Mouse (Mus musculus) CH12.LX (cell line): ENCODE data around the gene Arhgef28. TPM values are rescaled to one million over a fixed set of nuclear protein-coding genes. Genes with fewer than 3 reads are reported as not detected.

ENCODE experiments used
- DNase-seq: peaks from one replicate; pipeline ENCODE4 v3.0.0-alpha.2; 2013; ENCODE audit errors: extremely low read depth
- H3K27ac ChIP-seq: 2 replicates; pipeline ENCODE4 v1.5.1; 2012; ENCODE audit warnings: low read depth, mild to moderate bottlenecking, control low read depth, moderate library complexity; ENCODE audit not compliant: insufficient read depth
- H3K27me3 ChIP-seq: replicated peaks from 2 replicates; pipeline ENCODE3; 2012; ENCODE audit warnings: inconsistent platforms
- H3K36me3 ChIP-seq, 2 experiments: replicated peaks in 1 of 2; 2 replicates each; pipeline versions ENCODE3 to v1.6.1; 2012; ENCODE audit warnings: inconsistent platforms in 1 of 2, low read length in 1 of 2, mild to moderate bottlenecking in 1 of 2, mixed read lengths in 1 of 2, moderate library complexity in 1 of 2; ENCODE audit not compliant: control insufficient read depth in 1 of 2, insufficient read depth in 1 of 2
- H3K4me1 ChIP-seq, 2 experiments: 2 replicates each; pipeline ENCODE4 v1.6.1; 2012; ENCODE audit warnings: inconsistent platforms in 1 of 2, moderate library complexity in 1 of 2; ENCODE audit not compliant: insufficient read depth in 2 of 2, control insufficient read depth in 1 of 2
- H3K4me2 ChIP-seq: 2 replicates; pipeline ENCODE4 v1.6.1; 2012; ENCODE audit warnings: low read depth, mild to moderate bottlenecking, control low read depth; ENCODE audit not compliant: poor library complexity, insufficient read depth, severe bottlenecking
- H3K4me3 ChIP-seq, 3 experiments: fragments of 150-350 bp in 1 of 3; sonication (generic) in 1 of 3; replicated peaks in 1 of 3; 2 replicates each; pipeline versions ENCODE3 to v1.5.1; 2011 to 2012; ENCODE audit warnings: low read depth in 2 of 3, low read length in 2 of 3, mild to moderate bottlenecking in 2 of 3, moderate library complexity in 2 of 3, control low read depth in 1 of 3, improper control_type of control experiment in 1 of 3, inconsistent platforms in 1 of 3, mixed read lengths in 1 of 3; ENCODE audit not compliant: poor library complexity in 1 of 3
- H3K79me2 ChIP-seq: replicated peaks from 2 replicates; pipeline ENCODE4 v1.6.1; 2012; ENCODE audit warnings: mild to moderate bottlenecking, moderate library complexity; ENCODE audit not compliant: control insufficient read depth, poor library complexity, insufficient read depth, severe bottlenecking; ENCODE audit errors: extremely low read depth
- H3K9ac ChIP-seq: 2 replicates; pipeline ENCODE4 v1.6.1; 2012; ENCODE audit warnings: low read depth, mild to moderate bottlenecking, control low read depth, moderate library complexity; ENCODE audit not compliant: insufficient read depth
- H3K9me3 ChIP-seq: replicated peaks from 2 replicates; pipeline ENCODE3; 2012; ENCODE audit warnings: low read length, inconsistent platforms, mixed read lengths
- CHD2 ChIP-seq: IDR thresholded peaks from 2 replicates; pipeline ENCODE4 v1.6.1; 2011; ENCODE audit warnings: low read length, improper control_type of control experiment
- ELF1 ChIP-seq: IDR thresholded peaks from 2 replicates; pipeline ENCODE4 v1.6.1; 2014; ENCODE audit warnings: low read depth, mild to moderate bottlenecking, inconsistent platforms, low read length, improper control_type of control experiment
- ETS1 ChIP-seq: conservative IDR thresholded peaks from 2 replicates; pipeline ENCODE4 v1.6.1; 2012; ENCODE audit warnings: low read depth, mild to moderate bottlenecking, inconsistent platforms, low read length, improper control_type of control experiment, moderate library complexity
- HCFC1 ChIP-seq: IDR thresholded peaks from 2 replicates; pipeline ENCODE4 v1.6.1; 2012; ENCODE audit warnings: low read depth, mild to moderate bottlenecking, inconsistent platforms, low read length, improper control_type of control experiment
- KAT2A ChIP-seq: IDR thresholded peaks from 2 replicates; pipeline ENCODE4 v1.6.1; 2012; ENCODE audit warnings: low read length, improper control_type of control experiment, inconsistent platforms; ENCODE audit not compliant: insufficient replicate concordance
- MYC ChIP-seq: IDR thresholded peaks from 2 replicates; pipeline ENCODE4 v1.6.1; 2011; ENCODE audit warnings: low read depth, mild to moderate bottlenecking, improper control_type of control experiment, low read length
- NELFE ChIP-seq: IDR thresholded peaks from 2 replicates; pipeline ENCODE4 v1.6.1; 2011; ENCODE audit warnings: low read depth, low read length, improper control_type of control experiment
- NRF1 ChIP-seq: IDR thresholded peaks from 2 replicates; pipeline ENCODE4 v1.6.1; 2014; ENCODE audit warnings: low read depth, mild to moderate bottlenecking, inconsistent platforms, low read length, improper control_type of control experiment, moderate library complexity
- TBP ChIP-seq: conservative IDR thresholded peaks from 2 replicates; pipeline ENCODE4 v1.6.1; 2011; ENCODE audit warnings: low read depth, low read length, improper control_type of control experiment
- ZC3H11A ChIP-seq: IDR thresholded peaks from 2 replicates; pipeline ENCODE4 v1.6.1; 2012; ENCODE audit warnings: low read depth, mild to moderate bottlenecking, inconsistent platforms, low read length, improper control_type of control experiment
- ZMIZ1 ChIP-seq: IDR thresholded peaks from 2 replicates; pipeline ENCODE4 v1.6.1; 2012; ENCODE audit warnings: low read depth, mild to moderate bottlenecking, inconsistent platforms, low read length, improper control_type of control experiment
- dilution Hi-C: fragments of 300-500 bp; cut with MboI; formaldehyde crosslinking; loops from 2 replicates; pipeline ENCODE4 v1.14.3; 2020; ENCODE audit warnings: low sequenced_read_pairs; ENCODE audit not compliant: extremely low pct_unique_long_range_greater_than_20kb, extremely low pct_ligation_motif_present
- in situ Hi-C: fragments of 300-500 bp; cut with MboI; formaldehyde crosslinking; loops from 3 replicates; pipeline ENCODE4 v1.14.3; 2019; ENCODE audit warnings: low sequenced_read_pairs, low pct_ligation_motif_present, low pct_unique_long_range_greater_than_20kb, mixed read lengths
- polyA plus RNA-seq: library from polyadenylated mRNA; unstranded; fragments of >175 nt; gene quantifications from 2 replicates; pipeline ENCODE4 v1.2.1, GENCODE M21; 2012; ENCODE audit warnings: low read depth; ENCODE audit not compliant: insufficient read length
- total RNA-seq, 2 experiments: library from RNA; depleted of rRNA; stranded (reverse); fragments of 300-350 nt in 1 of 2; fragments of >200 nt in 1 of 2; gene quantifications; 2 replicates each; pipeline ENCODE4 v1.2.3; 2012 to 2014

Arhgef28 gene
- total and polyA plus RNA-seq, 3 experiments = 0.07 to 0.24 (median 0.08) TPM

GRCm38 (mm10) chr13:97955759-97956158, 250.5 kb downstream of the Arhgef28 start:
- Histone ChIP-seq H3K27ac (no peak overlapping the region), H3K4me2 (no peak overlapping the region), H3K79me2 (no peaks in the 10 kb centered on the region), H3K9ac (no peak overlapping the region), H3K4me1 (no peaks in the 10 kb centered on the region), H3K9me3 (no peaks in the 10 kb centered on the region), H3K4me3 (no peak overlapping the region), H3K36me3 (no peaks in the 10 kb centered on the region), H3K27me3 (no peaks in the 10 kb centered on the region)
- in situ Hi-C loops = no loop called here
- dilution Hi-C loops = no loop called here
- TF ChIP-seq NRF1 (no peak), NELFE (no peak), ELF1 (no peak), CHD2 (no peak), ZMIZ1 (no peak), MYC (no peak)
- DNase-seq = no peak

GRCm38 (mm10) chr13:97954956-97955496, 251.2 kb downstream of the Arhgef28 start:
- H3K4me3 ChIP-seq = no peak overlapping the region
- no peaks in the 10 kb centered on the region for H3K9me3 ChIP-seq
- H3K36me3 ChIP-seq = no peaks in the 10 kb centered on the region
- no peak for DNase-seq
- no peaks in the 10 kb centered on the region for H3K4me1 ChIP-seq
- dilution Hi-C loops (no loop called here), in situ Hi-C loops (no loop called here)
- no peak overlapping the region for H3K4me2 ChIP-seq
- TF ChIP-seq HCFC1 = no peak
- TF ChIP-seq ZC3H11A = no peak
- TF ChIP-seq ETS1 = no peak
- no peak for TF ChIP-seq CHD2
- TF ChIP-seq KAT2A = no peak
- no peaks in the 10 kb centered on the region for H3K27me3 ChIP-seq
- H3K79me2 ChIP-seq = no peaks in the 10 kb centered on the region
- no peak overlapping the region for H3K27ac ChIP-seq
- no peak overlapping the region for H3K9ac ChIP-seq

GRCm38 (mm10) chr13:97954051-97954450, 252.2 kb downstream of the Arhgef28 start:
- Histone ChIP-seq H3K27ac (no peak overlapping the region), H3K4me2 (no peak overlapping the region), H3K27me3 (no peaks in the 10 kb centered on the region), H3K36me3 (no peaks in the 10 kb centered on the region), H3K9ac (no peak overlapping the region)
- in situ Hi-C loops = no loop called here
- TF ChIP-seq TBP (no peak), ETS1 (no peak), HCFC1 (no peak)
- TF ChIP-seq, all 38 proteins: peak for 0
- Histone ChIP-seq H3K79me2 (no peaks in the 10 kb centered on the region), H3K9me3 (no peaks in the 10 kb centered on the region), H3K4me3 (no peak overlapping the region), H3K4me1 (no peaks in the 10 kb centered on the region)
- DNase-seq = no peak
- dilution Hi-C loops = no loop called here
